Mouse (Mus musculus) layer of hippocampus, postnatal 25 days (tissue): ENCODE results near the gene Pnkp. TPM values are rescaled to one million over a fixed set of nuclear protein-coding genes. Genes with fewer than 3 reads are reported as not detected.
A peak's percentile ranks its signal among the peaks of the same experiment; 100 is the strongest.

ENCODE experiments used
- DNase-seq, 2 experiments: peaks; one replicate each; pipeline ENCODE4 v3.0.0; 2022; ENCODE audit warnings: mixed read lengths in 2 of 2, low spot score in 1 of 2; ENCODE audit errors: extremely low spot score in 1 of 2
- microRNA-seq, 2 experiments: library from miRNA; unstranded; fragments of <30 nt; microRNA quantifications; one replicate each; pipeline ENCODE4 v1.2.0; 2021
- total RNA-seq, 2 experiments: library from RNA; stranded (reverse); gene quantifications; 2 replicates each; pipeline ENCODE4 v1.2.3; 2021

Gene Pnkp
- total RNA-seq, 2 experiments from 2014 or later, result 31.1 to 34.0 TPM

- peak; percentile 76 to 88 for DNase-seq
Measured at GRCm38 (mm10) chr7:44895593-44896434, 38.9 kb downstream of the Pnkp start, which contains the start of gene Fuz. Gene Fuz, plus strand, starts transcription at chr7:44896079.

GRCm38 (mm10) chr7:44896499-44896898 is 39.6 kb downstream of the Pnkp start:
- no peak for DNase-seq

DNA sequence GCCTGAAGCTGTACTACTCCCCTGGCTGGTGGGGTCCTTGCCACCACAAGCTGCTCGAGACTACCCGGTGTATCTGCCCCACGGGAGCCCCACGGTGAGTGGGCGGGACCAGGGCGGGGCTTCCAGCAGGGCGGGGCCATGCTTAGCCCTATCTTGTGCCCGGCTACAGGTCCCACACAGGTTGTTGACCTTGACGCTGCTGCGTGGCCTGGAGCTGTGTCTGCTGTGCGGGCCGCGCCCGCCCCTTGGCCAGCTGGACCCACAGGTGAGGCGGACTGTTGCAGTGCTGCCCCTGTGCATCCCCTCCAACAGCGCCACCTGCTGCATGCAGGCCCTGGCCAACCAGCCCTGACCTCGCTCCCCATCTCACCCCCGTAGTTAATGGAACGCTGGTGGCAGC is 41.7 kb downstream of the Pnkp start:
- no peak for DNase-seq

- DNase-seq, result no peak
Measured at GRCm38 (mm10) chr7:44900632-44901031, 43.7 kb downstream of the Pnkp start.

- no peak for DNase-seq
Measured at GRCm38 (mm10) chr7:44901230-44901722, 44.3 kb downstream of the Pnkp start.

DNA sequence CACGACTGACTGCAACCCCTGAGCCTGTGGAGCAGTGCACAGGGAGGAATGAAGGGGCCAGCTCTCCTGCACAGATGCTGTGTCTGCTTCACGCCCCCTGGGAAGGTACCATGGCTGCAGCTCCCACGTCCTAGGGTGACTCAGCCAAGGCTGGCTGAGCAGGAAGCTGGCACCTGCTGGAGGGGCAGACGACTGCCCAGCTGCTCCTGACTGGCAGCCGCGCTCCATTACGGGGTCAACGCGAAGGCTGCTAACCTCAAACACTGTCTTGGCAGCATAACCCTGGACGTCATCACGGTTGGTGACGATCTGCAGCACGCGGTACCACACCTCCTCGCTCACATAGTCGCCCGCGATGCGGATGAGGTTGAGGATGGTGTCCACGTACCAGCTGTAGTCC is 48.5 kb downstream of the Pnkp start:
- no peak for DNase-seq

DNA sequence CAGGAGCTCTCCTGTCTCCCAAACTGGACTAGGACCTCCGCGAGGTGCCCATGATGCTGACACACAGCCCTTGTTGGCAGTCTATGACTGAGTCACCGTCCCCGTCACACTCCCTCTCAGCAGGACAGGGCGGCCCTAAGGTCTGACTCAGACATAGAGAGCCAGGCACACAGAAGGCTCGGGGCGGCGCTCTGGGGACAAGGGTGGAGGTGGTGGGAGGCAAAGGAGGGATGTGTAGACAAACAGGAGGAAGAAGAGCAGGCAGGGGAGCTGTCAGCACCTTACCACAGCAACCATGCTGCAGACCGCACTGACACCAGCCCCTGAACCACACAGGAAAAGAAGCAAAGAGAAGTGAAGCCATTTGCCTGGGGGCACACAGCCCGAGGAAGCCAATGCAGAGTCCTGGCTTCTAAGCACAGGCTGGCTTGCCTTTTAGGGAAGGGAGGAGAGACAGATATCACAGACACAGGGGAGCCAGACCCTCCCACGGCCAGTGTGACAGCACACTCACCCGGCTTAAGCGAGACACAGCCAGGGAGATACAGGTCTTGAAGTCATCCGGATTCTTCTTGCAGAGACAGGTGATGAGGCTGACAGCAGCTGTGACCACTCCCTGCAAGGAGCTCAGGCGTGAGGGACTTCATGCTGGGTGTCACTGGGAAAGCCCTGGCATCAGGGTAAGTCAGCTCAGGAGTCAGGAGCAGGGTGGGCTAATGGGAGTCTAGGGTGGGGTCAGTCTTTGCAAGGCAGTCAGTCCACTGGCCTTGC is 52.0 kb downstream of the Pnkp start:
- no peak for DNase-seq

Small RNA genes lying within 50 kb of the gene (microRNA-seq; reads per million reads assigned to microRNA genes)
- gene Mir707, result 0 reads per million in 2 experiments

Other genes with a start within 250 kb of the Pnkp start
- gene Myh14, start 186.3 kb upstream of the Pnkp start, total RNA-seq, result 10 to 100 TPM; 25.0 to 31.0 TPM
- not detected for gene Izumo2, start 148.4 kb upstream of the Pnkp start, total RNA-seq
- 10 to 100 TPM; 33.8 to 35.0 TPM for gene Vrk3, start 108.7 kb upstream of the Pnkp start, total RNA-seq
- gene Zfp473, start 106.1 kb upstream of the Pnkp start, total RNA-seq, result under 1 TPM; 0.31 to 0.37 TPM
- 10 to 100 TPM; 30.7 to 31.1 TPM for gene Nup62, start 41.1 kb upstream of the Pnkp start, total RNA-seq
- 1 to 10 TPM; 1.4 to 2.4 TPM for gene Il4i1, start 40.8 kb upstream of the Pnkp start, total RNA-seq
- 10 to 100 TPM; 26.7 to 31.2 TPM for gene Atf5, start 40.5 kb upstream of the Pnkp start, total RNA-seq
- gene Akt1s1, start 8.1 kb upstream of the Pnkp start, total RNA-seq, result 10 to 100 TPM; 76.1 to 79.5 TPM
- 10 to 100 TPM; 59.0 to 61.0 TPM for gene Tbc1d17, start 8.1 kb upstream of the Pnkp start, total RNA-seq
- gene Ptov1, start 12.6 kb downstream of the Pnkp start, total RNA-seq, result 100 to 1,000 TPM; 311 to 358 TPM
- gene Med25, start 35.6 kb downstream of the Pnkp start, total RNA-seq, result 100 to 1,000 TPM; 105 to 108 TPM
- gene Fuz, start 38.9 kb downstream of the Pnkp start, total RNA-seq, result 10 to 100 TPM; 27.3 to 29.2 TPM
- 100 to 1,000 TPM; 304 to 306 TPM for gene Ap2a1, start 72.4 kb downstream of the Pnkp start, total RNA-seq
- gene Tsks, start 86.1 kb downstream of the Pnkp start, total RNA-seq, result 1 to 10 TPM in 1 of 2 experiments, under 1 TPM in 1; 0.73 to 1.0 TPM
- 100 to 1,000 TPM; 117 to 128 TPM for gene Cpt1c, start 117.7 kb downstream of the Pnkp start, total RNA-seq
- gene Prmt1, start 129.4 kb downstream of the Pnkp start, total RNA-seq, result 100 to 1,000 TPM; 161 to 174 TPM
- 10 to 100 TPM; 39.5 to 40.1 TPM for gene Irf3, start 140.5 kb downstream of the Pnkp start, total RNA-seq
- 1 to 10 TPM; 1.9 to 3.4 TPM for gene Bcl2l12, start 141.6 kb downstream of the Pnkp start, total RNA-seq
- 100 to 1,000 TPM; 151 to 156 TPM for gene Scaf1, start 159.2 kb downstream of the Pnkp start, total RNA-seq
- 10 to 100 TPM; 11.7 to 12.3 TPM for gene Rras, start 160.8 kb downstream of the Pnkp start, total RNA-seq
- 10 to 100 TPM; 67.9 to 81.7 TPM for gene Prr12, start 195.7 kb downstream of the Pnkp start, total RNA-seq
- 10 to 100 TPM; 49.8 to 59.4 TPM for gene Nosip, start 205.3 kb downstream of the Pnkp start, total RNA-seq
- 1 to 10 TPM; 5.6 to 6.6 TPM for gene Prrg2, start 205.5 kb downstream of the Pnkp start, total RNA-seq
- 1 to 10 TPM; 9.6 to 9.7 TPM for gene Rcn3, start 235.1 kb downstream of the Pnkp start, total RNA-seq
- 10 to 100 TPM; 18.1 to 21.0 TPM for gene Fcgrt, start 246.7 kb downstream of the Pnkp start, total RNA-seq